Mouse (Mus musculus) CH12.LX (cell line): ENCODE measurements around the gene Slco1a6. TPM values are rescaled to one million over a fixed set of nuclear protein-coding genes. Genes with fewer than 3 reads are reported as not detected.

Source experiments
- DNase-seq: peaks from one replicate; pipeline ENCODE4 v3.0.0-alpha.2; 2013; ENCODE audit errors: extremely low read depth
- H3K27ac ChIP-seq: 2 replicates; pipeline ENCODE4 v1.5.1; 2012; ENCODE audit warnings: low read depth, mild to moderate bottlenecking, control low read depth, moderate library complexity; ENCODE audit not compliant: insufficient read depth
- H3K27me3 ChIP-seq: replicated peaks from 2 replicates; pipeline ENCODE3; 2012; ENCODE audit warnings: inconsistent platforms
- H3K36me3 ChIP-seq, 2 experiments: replicated peaks in 1 of 2; 2 replicates each; pipeline versions ENCODE3 to v1.6.1; 2012; ENCODE audit warnings: inconsistent platforms in 1 of 2, low read length in 1 of 2, mild to moderate bottlenecking in 1 of 2, mixed read lengths in 1 of 2, moderate library complexity in 1 of 2; ENCODE audit not compliant: control insufficient read depth in 1 of 2, insufficient read depth in 1 of 2
- H3K4me1 ChIP-seq, 2 experiments: 2 replicates each; pipeline ENCODE4 v1.6.1; 2012; ENCODE audit warnings: inconsistent platforms in 1 of 2, moderate library complexity in 1 of 2; ENCODE audit not compliant: insufficient read depth in 2 of 2, control insufficient read depth in 1 of 2
- H3K4me2 ChIP-seq: 2 replicates; pipeline ENCODE4 v1.6.1; 2012; ENCODE audit warnings: low read depth, mild to moderate bottlenecking, control low read depth; ENCODE audit not compliant: poor library complexity, insufficient read depth, severe bottlenecking
- H3K4me3 ChIP-seq, 3 experiments: fragments of 150-350 bp in 1 of 3; sonication (generic) in 1 of 3; replicated peaks in 1 of 3; 2 replicates each; pipeline versions ENCODE3 to v1.5.1; 2011 to 2012; ENCODE audit warnings: low read depth in 2 of 3, low read length in 2 of 3, mild to moderate bottlenecking in 2 of 3, moderate library complexity in 2 of 3, control low read depth in 1 of 3, improper control_type of control experiment in 1 of 3, inconsistent platforms in 1 of 3, mixed read lengths in 1 of 3; ENCODE audit not compliant: poor library complexity in 1 of 3
- H3K79me2 ChIP-seq: replicated peaks from 2 replicates; pipeline ENCODE4 v1.6.1; 2012; ENCODE audit warnings: mild to moderate bottlenecking, moderate library complexity; ENCODE audit not compliant: control insufficient read depth, poor library complexity, insufficient read depth, severe bottlenecking; ENCODE audit errors: extremely low read depth
- H3K9ac ChIP-seq: 2 replicates; pipeline ENCODE4 v1.6.1; 2012; ENCODE audit warnings: low read depth, mild to moderate bottlenecking, control low read depth, moderate library complexity; ENCODE audit not compliant: insufficient read depth
- H3K9me3 ChIP-seq: replicated peaks from 2 replicates; pipeline ENCODE3; 2012; ENCODE audit warnings: low read length, inconsistent platforms, mixed read lengths
- BHLHE40 ChIP-seq: IDR thresholded peaks from 2 replicates; pipeline ENCODE4 v1.6.1; 2011; ENCODE audit warnings: mild to moderate bottlenecking, low read depth, low read length, improper control_type of control experiment
- E2F4 ChIP-seq: IDR thresholded peaks from 2 replicates; pipeline ENCODE4 v1.6.1; 2011; ENCODE audit warnings: low read depth, low read length, improper control_type of control experiment; ENCODE audit not compliant: insufficient replicate concordance
- HCFC1 ChIP-seq: IDR thresholded peaks from 2 replicates; pipeline ENCODE4 v1.6.1; 2012; ENCODE audit warnings: low read depth, mild to moderate bottlenecking, inconsistent platforms, low read length, improper control_type of control experiment
- IRF4 ChIP-seq: IDR thresholded peaks from 2 replicates; pipeline ENCODE4 v1.6.1; 2014; ENCODE audit warnings: low read depth, mild to moderate bottlenecking, inconsistent platforms, low read length, improper control_type of control experiment
- KAT2A ChIP-seq: IDR thresholded peaks from 2 replicates; pipeline ENCODE4 v1.6.1; 2012; ENCODE audit warnings: low read length, improper control_type of control experiment, inconsistent platforms; ENCODE audit not compliant: insufficient replicate concordance
- MEF2A ChIP-seq: IDR thresholded peaks from 2 replicates; pipeline ENCODE4 v1.6.1; 2014; ENCODE audit warnings: low read depth, mild to moderate bottlenecking, inconsistent platforms, low read length, improper control_type of control experiment, borderline replicate concordance
- NELFE ChIP-seq: IDR thresholded peaks from 2 replicates; pipeline ENCODE4 v1.6.1; 2011; ENCODE audit warnings: low read depth, low read length, improper control_type of control experiment
- NRF1 ChIP-seq: IDR thresholded peaks from 2 replicates; pipeline ENCODE4 v1.6.1; 2014; ENCODE audit warnings: low read depth, mild to moderate bottlenecking, inconsistent platforms, low read length, improper control_type of control experiment, moderate library complexity
- POLR2A ChIP-seq: IDR thresholded peaks from 2 replicates; pipeline ENCODE4 v1.6.1; 2011; ENCODE audit warnings: low read depth, mild to moderate bottlenecking, improper control_type of control experiment, low read length
- RAD21 ChIP-seq: IDR thresholded peaks from 2 replicates; pipeline ENCODE4 v1.6.1; 2011; ENCODE audit warnings: low read depth, mild to moderate bottlenecking, low read length, improper control_type of control experiment, moderate library complexity
- SIN3A ChIP-seq: IDR thresholded peaks from 2 replicates; pipeline ENCODE4 v1.6.1; 2012; ENCODE audit warnings: low read length, improper control_type of control experiment, inconsistent platforms
- SMC3 ChIP-seq: IDR thresholded peaks from 2 replicates; pipeline ENCODE4 v1.6.1; 2011; ENCODE audit warnings: low read depth, low read length, improper control_type of control experiment
- TCF12 ChIP-seq: IDR thresholded peaks from 2 replicates; pipeline ENCODE4 v1.6.1; 2014; ENCODE audit warnings: low read depth, mild to moderate bottlenecking, inconsistent platforms, low read length, improper control_type of control experiment
- UBTF ChIP-seq: IDR thresholded peaks from 2 replicates; pipeline ENCODE4 v1.6.1; 2012; ENCODE audit warnings: low read depth, mild to moderate bottlenecking, inconsistent platforms, low read length, improper control_type of control experiment, moderate library complexity
- USF2 ChIP-seq: conservative IDR thresholded peaks from 2 replicates; pipeline ENCODE4 v1.6.1; 2011; ENCODE audit warnings: low read depth, low read length, improper control_type of control experiment
- ZKSCAN1 ChIP-seq: IDR thresholded peaks from 2 replicates; pipeline ENCODE4 v1.6.1; 2012; ENCODE audit warnings: low read depth, inconsistent platforms, low read length, improper control_type of control experiment, borderline replicate concordance
- ZMIZ1 ChIP-seq: IDR thresholded peaks from 2 replicates; pipeline ENCODE4 v1.6.1; 2012; ENCODE audit warnings: low read depth, mild to moderate bottlenecking, inconsistent platforms, low read length, improper control_type of control experiment
- ZNF384 ChIP-seq: IDR thresholded peaks from 2 replicates; pipeline ENCODE4 v1.6.1; 2012; ENCODE audit warnings: low read depth, low read length, improper control_type of control experiment, inconsistent platforms
- dilution Hi-C: fragments of 300-500 bp; cut with MboI; formaldehyde crosslinking; loops from 2 replicates; pipeline ENCODE4 v1.14.3; 2020; ENCODE audit warnings: low sequenced_read_pairs; ENCODE audit not compliant: extremely low pct_unique_long_range_greater_than_20kb, extremely low pct_ligation_motif_present
- in situ Hi-C: fragments of 300-500 bp; cut with MboI; formaldehyde crosslinking; loops from 3 replicates; pipeline ENCODE4 v1.14.3; 2019; ENCODE audit warnings: low sequenced_read_pairs, low pct_ligation_motif_present, low pct_unique_long_range_greater_than_20kb, mixed read lengths
- polyA plus RNA-seq: library from polyadenylated mRNA; unstranded; fragments of >175 nt; gene quantifications from 2 replicates; pipeline ENCODE4 v1.2.1, GENCODE M21; 2012; ENCODE audit warnings: low read depth; ENCODE audit not compliant: insufficient read length
- total RNA-seq, 2 experiments: library from RNA; depleted of rRNA; stranded (reverse); fragments of 300-350 nt in 1 of 2; fragments of >200 nt in 1 of 2; gene quantifications; 2 replicates each; pipeline ENCODE4 v1.2.3; 2012 to 2014

The Slco1a6 gene
- total and polyA plus RNA-seq, 3 experiments, result 1.4 TPM; not detected in 2

DNA sequence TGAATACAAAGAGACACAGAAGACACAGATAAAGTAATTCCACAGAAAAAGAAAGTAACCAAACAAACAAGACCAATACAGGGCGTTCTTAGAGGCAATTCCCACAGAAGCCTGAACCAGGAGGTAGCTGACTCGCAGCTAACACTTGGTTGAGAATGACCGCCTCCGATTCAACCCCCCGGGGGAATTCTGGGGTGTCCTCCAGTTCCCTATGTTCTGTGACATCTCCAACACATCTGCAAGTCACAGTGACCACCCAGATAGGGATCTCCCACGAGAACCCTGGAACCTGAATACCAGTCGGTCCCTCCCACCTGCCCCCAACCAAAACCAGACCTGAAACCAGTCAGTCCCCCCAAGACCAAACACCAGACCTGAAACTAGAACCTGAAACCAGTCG lies 14.1 kb downstream of the Slco1a6 start:
- TF ChIP-seq IRF4 (no peak), MEF2A (no peak), POLR2A (no peak), BHLHE40 (no peak), RAD21 (no peak), E2F4 (no peak), UBTF (no peak), KAT2A (no peak), SMC3 (no peak), ZNF384 (no peak), HCFC1 (no peak), TCF12 (no peak), ZKSCAN1 (no peak), NELFE (no peak), NRF1 (no peak), SIN3A (no peak), USF2 (no peak)
- no peaks in the 10 kb centered on the region for H3K27me3 ChIP-seq
- H3K9ac ChIP-seq, result no peak overlapping the region
- peaks cover 21% of the 10 kb centered on the region for H3K9me3 ChIP-seq
- in situ Hi-C loops (no loop called here), dilution Hi-C loops (no loop called here)
- H3K27ac ChIP-seq, result no peak overlapping the region
- no peak overlapping the region for H3K4me3 ChIP-seq
- H3K36me3 ChIP-seq, result no peaks in the 10 kb centered on the region
- no peaks in the 10 kb centered on the region for H3K4me1 ChIP-seq
- H3K79me2 ChIP-seq, result no peaks in the 10 kb centered on the region
- H3K4me2 ChIP-seq, result no peak overlapping the region
- no peak for DNase-seq

- DNase-seq, result no peak
- no peak overlapping the region for H3K4me2 ChIP-seq
- peaks cover 21% of the 10 kb centered on the region for H3K9me3 ChIP-seq
- no peak for TF ChIP-seq TCF12
- no peak for TF ChIP-seq ZMIZ1
- TF ChIP-seq KAT2A, result no peak
- TF ChIP-seq USF2, result no peak
- TF ChIP-seq RAD21, result no peak
- H3K79me2 ChIP-seq, result no peaks in the 10 kb centered on the region
- H3K9ac ChIP-seq, result no peak overlapping the region
- H3K36me3 ChIP-seq, result no peaks in the 10 kb centered on the region
- no peak overlapping the region for H3K27ac ChIP-seq
- no peaks in the 10 kb centered on the region for H3K27me3 ChIP-seq
- no peak overlapping the region for H3K4me3 ChIP-seq
- H3K4me1 ChIP-seq, result no peaks in the 10 kb centered on the region
- dilution Hi-C loops (no loop called here), in situ Hi-C loops (no loop called here)
Observed at GRCm38 (mm10) chr6:142191962-142192361, 16.4 kb downstream of the Slco1a6 start.
